Mouse (Mus musculus) T-helper 1 cell (primary cell): Measurements from ENCODE around the gene Fam198b.

Experiments used
- in situ Hi-C: fragments of 300-600 bp; cut with MboI, MseI; formaldehyde crosslinking; loops from one replicate; pipeline ENCODE4 v1.15.1; 2025; ENCODE audit warnings: high pct_unique_total_duplicates

Gene Fam198b

GRCm38 (mm10) chr3:79977656-79978450, 93.5 kb downstream of the Fam198b start:
- in situ Hi-C loops, result no loop called here

GRCm38 (mm10) chr3:79980714-79981113, 96.4 kb downstream of the Fam198b start:
- in situ Hi-C loops, result no loop called here

GRCm38 (mm10) chr3:79983961-79984419, 99.7 kb downstream of the Fam198b start:
- in situ Hi-C loops, result no loop called here

GRCm38 (mm10) chr3:79984542-79984941, 100.2 kb downstream of the Fam198b start:
- in situ Hi-C loops, result no loop called here

- in situ Hi-C loops, result no loop called here
These were observed 104.9 kb downstream of the Fam198b start for GRCm38 (mm10) chr3:79989250-79989649.

GRCm38 (mm10) chr3:79989911-79990310, 105.6 kb downstream of the Fam198b start:
- in situ Hi-C loops, result no loop called here

- in situ Hi-C loops, result no loop called here
These were observed 106.1 kb downstream of the Fam198b start for GRCm38 (mm10) chr3:79990480-79990879.

GRCm38 (mm10) chr3:79994029-79994539, 109.8 kb downstream of the Fam198b start:
- in situ Hi-C loops, result no loop called here

- in situ Hi-C loops, result no loop called here
These were observed 111.4 kb downstream of the Fam198b start for GRCm38 (mm10) chr3:79995726-79996125.
